Mouse (Mus musculus): Measurements from ENCODE around the gene Fgf4.

GRCm38 (mm10) chr7:144861769-144862070, 14.6 kb downstream of the Fgf4 start:
- TF ChIP-seq GABPA (IDR thresholded peaks at IDR 0.05; ENCODE audit: insufficient replicate concordance, low read depth, low read length) = no peak
- no peak for TF ChIP-seq CTCF (conservative IDR thresholded peaks at IDR 0.05 in 1 of 2, IDR thresholded peaks at IDR 0.05 in 1 of 2; ENCODE audit: low read depth in 2 of 2, low read length in 2 of 2)
- TF ChIP-seq ZKSCAN1 (IDR thresholded peaks at IDR 0.05; ENCODE audit: borderline replicate concordance, low read depth, low read length) = no peak
- no peak for TF ChIP-seq EP300 (IDR thresholded peaks at IDR 0.05; ENCODE audit: low read length)
- no peak for TF ChIP-seq JUND (conservative IDR thresholded peaks at IDR 0.05; ENCODE audit: low read depth, low read length)
- no peak for TF ChIP-seq USF1 (IDR thresholded peaks at IDR 0.05; ENCODE audit: low read depth, low read length)
- no peak for TF ChIP-seq POLR2A (IDR thresholded peaks at IDR 0.05; ENCODE audit: low read depth, low read length)
